Mouse (Mus musculus) megakaryocyte progenitor cell, adult 5-6 weeks (primary cell): ENCODE results near the gene Mef2b. TPM values are rescaled to one million over a fixed set of nuclear protein-coding genes. Genes with fewer than 3 reads are reported as not detected.

Experiments used
- ATAC-seq: replicated peaks from 2 replicates; pipeline ENCODE4 v1.8.0; 2016; ENCODE audit warnings: mild to moderate bottlenecking, moderate TSS enrichment, inconsistent platforms; ENCODE audit not compliant: poor library complexity
- total RNA-seq, 2 experiments: library from RNA; stranded (forward) in 1 of 2; stranded (reverse) in 1 of 2; fragments of 157-497, 149-512 nt in 1 of 2; fragments of 200-1000 nt in 1 of 2; gene quantifications; 2 replicates each; pipeline versions ENCODE4 v1.2.3 to v1.2.4; 2015 to 2017

The Mef2b gene
- total RNA-seq (2015) (not detected in 2 replicates), total RNA-seq (2017) (not detected in 2 replicates)

DNA sequence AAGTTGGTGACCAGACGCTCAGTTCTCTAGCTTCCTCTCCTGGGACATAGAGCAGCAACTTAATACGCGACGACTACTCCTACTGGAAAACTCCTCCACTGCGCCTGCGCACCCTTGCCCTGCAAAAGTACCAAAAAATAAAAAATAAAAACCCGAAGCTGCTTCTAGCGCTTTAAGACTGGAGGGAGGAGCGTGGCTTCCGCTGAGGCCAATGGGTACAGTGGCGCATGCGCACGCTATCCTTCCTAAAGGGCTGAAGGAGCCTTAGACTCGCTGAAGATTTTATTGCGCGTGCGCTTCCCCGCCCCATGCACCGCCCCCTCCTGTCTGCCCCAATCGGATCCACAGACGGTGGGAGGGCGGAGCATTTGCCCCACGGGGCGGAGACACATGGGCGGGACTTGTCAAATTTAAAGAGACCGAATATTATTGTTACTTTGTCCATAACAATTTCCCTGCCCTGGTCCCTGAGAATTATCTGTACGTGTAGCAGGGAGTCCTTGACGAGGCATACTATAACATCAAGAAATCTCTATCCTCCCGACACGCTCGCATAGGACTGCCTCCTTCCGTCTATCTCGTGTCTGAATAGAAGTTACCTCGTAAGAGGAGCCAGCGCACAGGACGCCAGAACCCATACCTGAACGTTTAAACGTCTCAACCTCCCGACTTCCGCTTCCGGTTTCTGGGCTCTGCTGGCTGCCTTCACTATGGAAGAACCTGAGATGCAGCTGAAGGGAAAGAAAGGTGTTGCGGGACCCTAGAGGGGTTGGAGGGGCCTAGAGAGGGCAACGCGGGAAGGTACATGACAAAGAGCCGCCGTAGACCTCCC lies at the start of gene Mef2b, which contains the start of the genes Rfxank and Borcs8:
Gene Mef2b (plus strand): TSS at position 686 of the 832 bp plus-strand sequence.
Gene Rfxank (minus strand): TSS at position 129 of the 832 bp plus-strand sequence.
Gene Borcs8 (plus strand): TSS at position 474 of the 832 bp plus-strand sequence.
- peak; percentile 93 for ATAC-seq

DNA sequence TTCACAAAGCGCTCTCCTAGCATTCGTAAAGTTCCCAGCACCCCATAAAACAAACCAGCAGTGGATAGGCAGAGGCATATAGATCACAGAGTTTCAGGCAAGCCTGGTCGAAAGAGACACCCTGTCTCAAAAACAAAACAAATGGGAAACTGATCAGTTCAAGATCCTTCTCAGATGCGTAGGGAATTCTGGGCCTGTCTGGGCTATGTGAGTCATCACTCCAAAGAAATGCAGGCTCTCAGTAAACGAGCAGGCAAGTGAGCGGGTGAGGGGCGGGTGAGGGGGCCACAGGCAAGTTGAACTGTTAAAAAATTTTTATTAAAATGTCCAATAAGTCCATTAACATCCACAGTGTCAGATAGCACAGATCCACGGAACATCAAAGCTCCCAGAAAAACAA lies 46.7 kb upstream of the Mef2b start:
- ATAC-seq: no peak

DNA sequence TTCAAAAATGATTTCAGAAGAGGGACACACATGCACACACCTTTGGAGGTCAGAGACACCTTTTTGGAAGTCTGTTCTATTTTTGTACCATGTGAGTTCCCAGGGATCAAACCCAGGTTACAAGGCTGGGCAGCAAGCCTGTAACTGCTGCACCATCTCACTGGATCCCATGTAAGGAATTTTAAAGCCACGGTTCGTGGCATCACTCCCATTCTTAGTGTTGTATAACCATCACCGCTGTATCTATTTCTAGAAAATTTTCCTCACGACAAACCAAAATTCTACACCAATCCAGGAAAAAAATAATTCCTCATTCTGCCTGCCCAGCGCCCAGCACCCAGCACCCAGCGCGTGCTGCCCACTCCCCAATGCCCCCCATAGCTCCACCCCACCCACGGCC lies 40.2 kb upstream of the Mef2b start:
- ATAC-seq: no peak

DNA sequence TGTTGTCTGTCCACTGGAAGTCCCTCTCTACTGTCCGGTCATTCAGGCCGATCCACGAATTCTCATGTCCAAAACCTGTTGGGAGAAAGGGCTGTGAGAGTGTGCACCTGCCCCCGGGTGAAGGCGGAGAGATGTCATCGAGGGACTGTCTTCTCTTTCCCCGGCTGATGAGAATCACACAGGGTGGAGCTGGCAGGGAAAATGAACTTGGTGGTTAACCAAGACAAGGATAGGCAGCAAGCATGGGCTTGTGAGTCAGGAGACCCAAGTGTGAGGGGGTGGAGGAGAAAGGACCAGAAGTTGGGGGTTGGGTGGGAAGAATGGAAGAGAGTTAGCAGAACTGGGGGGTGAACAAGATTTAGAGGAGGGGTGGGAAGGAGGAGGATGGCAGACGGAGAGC lies 39.3 kb upstream of the Mef2b start:
- ATAC-seq: no peak

DNA sequence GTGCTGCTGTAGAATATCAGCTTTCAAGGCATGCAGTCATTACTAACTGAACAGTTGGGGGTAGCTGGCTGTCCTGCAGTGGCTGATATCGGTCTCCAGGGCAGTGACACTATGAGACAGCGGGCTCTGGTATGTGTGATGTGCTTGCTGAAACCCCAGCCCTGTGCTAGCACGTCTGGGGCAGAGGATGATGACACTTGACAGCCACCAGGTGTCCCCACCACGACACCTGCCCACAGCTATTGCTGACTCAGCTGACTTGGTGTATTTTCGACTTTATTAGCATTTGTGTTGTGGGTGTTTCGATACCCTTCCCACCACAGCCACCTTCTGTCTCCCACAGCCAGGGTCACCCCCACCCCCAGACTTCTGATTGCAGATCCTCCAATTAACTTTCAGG lies 35.0 kb upstream of the Mef2b start:
- peak; percentile 97 for ATAC-seq

DNA sequence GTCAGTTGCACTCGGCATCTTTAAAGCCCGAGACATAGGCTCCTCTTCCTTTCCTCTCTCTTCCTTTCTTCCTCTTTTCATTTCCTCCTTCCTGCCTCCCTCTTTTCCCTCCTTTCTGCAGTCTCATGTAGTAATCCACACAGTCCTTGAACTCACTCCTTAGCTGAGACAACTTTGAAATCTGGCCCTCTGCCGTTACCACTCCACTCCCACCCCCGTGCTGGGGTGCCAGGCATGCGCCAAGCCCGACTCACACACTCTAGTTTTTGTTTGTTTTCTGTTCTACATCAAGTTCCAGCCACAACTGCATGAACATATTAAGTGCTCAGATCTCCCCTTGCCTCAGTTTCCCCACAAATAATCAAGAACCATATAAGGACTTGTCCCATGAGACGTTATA lies 34.6 kb upstream of the Mef2b start:
- ATAC-seq: no peak

DNA sequence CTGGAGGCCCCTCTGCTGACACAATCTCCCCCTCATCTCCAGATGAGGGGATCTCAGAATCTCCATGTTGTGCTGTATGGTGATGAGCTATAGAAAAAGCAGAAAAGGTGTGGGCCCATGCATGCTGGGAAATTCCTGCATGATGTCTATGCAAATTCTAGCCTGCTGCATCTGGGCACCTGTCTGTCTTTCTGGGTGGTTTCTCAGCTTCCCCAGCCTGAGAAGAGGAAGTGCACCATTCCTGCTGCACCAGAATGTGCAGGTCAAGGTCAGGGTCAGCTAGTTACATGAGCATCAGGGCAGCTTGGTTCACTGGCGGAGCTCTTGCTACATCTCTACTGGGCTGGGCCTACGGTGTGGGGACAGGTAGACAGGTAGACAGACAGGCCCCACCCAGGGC lies 29.1 kb upstream of the Mef2b start:
- no peak for ATAC-seq

DNA sequence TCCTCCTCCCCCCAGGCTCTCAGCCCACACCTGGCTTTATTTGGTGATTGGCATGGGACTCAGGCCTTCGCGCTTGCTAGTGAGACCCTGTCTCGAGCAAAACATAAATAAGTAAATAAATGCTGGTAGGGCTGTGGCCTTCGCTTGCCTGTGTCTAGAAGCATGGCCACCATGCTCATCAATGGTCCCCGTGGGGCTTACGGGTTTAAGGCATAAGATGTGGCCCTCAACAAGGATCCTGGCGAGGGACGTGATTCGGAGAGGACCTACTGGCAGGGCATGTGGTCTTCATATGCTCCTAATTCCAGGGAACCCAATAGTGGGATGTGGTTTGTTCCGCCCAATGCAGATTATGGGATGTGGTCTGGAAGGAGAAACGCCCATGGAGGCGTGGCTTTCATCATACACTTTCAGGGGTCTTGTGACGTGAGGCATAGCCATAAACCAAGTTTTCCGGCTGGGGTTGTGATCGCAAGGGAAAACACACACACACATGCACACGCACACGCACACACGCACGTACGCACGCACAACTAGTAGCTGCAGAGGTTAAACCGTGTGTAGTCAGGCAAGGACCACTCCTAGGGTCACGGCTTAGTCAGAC lies 28.2 kb upstream of the Mef2b start:
- ATAC-seq: no peak

DNA sequence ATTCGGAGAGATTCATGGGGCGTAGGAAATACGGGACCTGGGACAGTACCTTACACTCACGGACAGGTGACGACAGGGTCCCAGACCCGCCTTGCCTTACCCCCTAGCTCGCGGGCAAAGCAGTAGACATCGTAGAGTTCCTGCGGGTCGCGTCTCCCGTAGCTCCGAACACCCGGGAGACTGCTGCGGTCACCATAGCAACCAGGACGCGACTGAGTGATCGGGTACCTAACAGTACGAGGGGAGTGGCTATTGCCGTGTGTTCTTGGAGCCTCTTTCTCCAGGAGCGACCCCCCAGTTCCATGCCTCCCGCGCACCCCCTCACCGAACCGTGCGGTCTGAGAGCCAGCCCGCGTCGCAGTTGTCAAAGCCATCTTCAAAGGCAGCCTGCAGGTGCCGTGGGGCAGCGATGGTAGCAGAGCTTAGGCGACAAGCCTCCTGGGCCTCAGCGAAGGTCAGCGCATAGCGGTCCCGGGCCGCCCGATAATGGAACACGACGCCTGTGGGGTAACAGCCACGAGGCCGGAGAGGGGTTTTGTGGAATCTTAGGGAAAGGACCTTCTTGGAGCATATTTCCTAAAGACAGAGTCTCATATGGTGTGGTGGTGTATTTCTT lies 27.0 kb upstream of the Mef2b start:
- ATAC-seq: no peak

DNA sequence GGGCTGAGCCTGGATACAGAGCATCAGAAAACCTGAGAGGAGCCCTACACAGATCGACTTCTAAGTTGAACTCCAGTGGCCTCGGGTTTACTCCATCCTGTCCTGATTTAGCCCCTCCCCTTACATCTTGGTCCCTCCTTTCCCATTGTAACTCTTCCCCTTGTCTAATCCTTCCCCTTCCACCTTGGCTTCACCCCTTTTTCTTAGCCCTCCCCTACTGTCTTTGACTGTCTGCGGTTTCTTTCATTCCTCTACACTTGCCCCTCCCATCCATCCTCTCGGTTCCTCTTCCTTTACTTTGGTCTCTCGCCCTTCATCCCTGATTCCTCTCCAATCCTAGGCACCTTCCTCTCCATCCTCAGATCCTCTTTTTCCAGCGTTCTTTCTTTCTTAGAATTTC lies 25.0 kb upstream of the Mef2b start:
- peak; percentile 53 for ATAC-seq

DNA sequence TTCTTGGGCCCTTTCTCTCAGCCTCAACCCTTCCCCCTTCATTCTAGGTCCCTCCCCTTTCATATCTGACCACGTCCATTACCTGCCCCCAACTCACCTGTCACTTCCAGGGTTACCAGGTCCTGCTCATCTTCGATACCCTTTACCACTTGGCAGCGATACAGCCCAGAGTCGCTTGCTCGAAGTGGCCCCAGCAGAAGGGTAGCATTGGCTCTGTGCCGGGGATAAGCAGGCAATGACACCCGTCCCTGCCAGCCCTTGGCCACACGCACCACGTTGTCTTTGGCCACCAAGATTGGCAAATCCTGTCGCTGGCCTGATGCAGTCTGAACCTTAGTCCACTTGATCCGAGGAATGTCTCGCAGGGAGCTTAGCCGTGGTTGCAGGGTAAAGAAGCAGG lies 24.6 kb upstream of the Mef2b start:
- no peak for ATAC-seq

DNA sequence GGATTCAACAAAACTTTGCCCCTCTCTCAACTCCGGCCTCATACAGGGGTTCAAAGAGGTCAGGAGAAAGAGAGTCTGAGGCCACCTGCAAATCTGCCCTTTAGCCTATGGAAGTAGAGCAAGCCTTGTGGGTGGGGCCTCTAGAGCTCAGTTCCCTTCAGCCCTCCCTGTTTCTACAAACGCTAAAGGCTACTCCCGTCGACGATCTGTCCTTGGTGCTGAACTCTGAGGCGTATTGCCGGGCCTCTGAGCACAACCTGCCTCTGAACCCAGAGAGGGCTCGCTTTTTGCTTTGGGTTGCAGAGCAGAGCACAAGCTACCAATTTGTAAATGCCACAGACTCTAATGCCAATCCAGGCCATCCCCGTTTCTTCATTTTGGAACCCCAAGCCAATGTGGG lies 21.9 kb upstream of the Mef2b start:
- peak; percentile 87 for ATAC-seq

DNA sequence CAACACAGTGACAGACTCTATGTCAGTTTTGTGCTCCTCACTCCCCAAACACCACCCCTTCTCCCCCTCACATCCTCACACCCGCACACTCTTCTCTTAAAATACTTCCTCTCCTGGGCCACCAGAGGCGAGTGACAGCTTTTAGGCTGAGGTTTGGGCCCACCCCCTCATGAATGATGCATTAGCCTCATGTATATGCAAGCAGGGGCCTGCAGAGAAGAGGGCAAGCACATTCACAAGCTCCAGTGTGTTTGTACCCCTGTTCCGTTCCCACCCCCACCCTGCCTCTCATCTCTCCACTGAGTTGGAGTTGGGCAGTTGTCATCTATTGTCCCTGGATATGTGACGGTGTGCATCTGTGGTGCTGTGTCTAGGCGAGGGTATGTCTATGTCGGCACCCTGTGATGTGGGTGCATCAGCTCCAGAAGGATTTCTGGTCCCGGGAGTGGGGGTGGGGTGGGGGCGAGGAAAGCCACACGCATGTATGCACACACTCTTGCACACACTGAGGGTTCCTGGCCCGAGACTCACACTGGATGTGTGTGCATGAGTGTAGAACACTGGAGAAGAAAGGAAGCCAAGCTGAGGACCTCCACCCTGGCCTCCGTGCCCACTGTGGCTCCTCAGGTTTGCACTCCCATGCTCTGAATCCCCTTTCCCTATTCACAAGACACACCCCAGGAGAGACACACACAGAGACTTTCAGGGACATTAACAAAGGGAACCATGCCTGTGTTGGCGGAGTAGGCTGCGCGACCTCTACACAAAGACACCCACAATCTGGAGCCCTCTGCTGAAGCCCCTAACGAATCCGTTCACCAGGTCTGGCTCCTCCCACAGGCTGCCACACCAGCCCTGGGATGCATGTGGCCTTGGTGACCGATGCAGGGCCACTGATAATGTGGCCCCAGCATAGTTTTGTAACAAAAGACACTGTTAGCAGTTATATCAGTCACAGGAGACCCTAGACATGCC lies 20.5 kb upstream of the Mef2b start:
- no peak for ATAC-seq

DNA sequence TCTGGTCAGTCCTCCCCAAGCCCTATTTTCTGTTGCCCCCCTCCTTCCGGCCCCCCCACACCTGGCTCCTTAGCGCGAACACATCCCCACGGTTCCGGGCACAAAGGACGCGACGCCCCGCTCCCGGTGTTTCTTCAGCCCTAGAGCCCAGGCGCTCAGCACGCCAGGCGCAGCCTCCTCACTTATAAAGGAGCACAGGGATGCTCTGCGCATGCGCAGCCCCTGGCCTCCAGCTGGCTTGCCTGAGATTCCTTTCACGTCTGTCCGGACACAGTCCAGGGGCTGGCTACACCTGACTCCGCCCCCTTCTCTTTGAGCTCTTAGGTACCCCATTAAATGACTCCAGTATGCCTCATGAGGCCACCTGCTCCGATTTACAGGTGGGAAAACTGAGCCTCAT lies 18.8 kb upstream of the Mef2b start, which contains the start of gene Ncan:
Gene Ncan (minus strand): TSS at position 207 of the 400 bp plus-strand sequence.
- ATAC-seq: no peak

DNA sequence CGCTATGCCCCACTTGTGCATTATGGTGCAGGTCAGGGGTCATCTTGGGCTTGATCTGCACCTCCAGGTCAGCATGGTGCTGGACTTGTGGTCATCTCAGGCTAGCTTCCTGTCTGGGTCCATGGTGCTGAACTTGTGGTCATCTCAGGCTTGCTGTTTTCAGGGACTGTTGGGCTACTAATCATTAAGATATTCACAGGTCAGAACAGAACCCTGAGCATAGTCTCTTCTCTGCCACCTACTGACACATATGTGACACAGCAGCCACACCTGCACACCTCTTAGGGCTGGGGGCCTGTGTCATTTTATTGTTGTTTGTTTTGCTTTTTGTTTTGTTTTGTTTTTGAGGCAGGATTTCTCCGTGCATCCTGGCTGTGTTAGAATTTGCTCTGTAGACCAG lies 16.6 kb upstream of the Mef2b start:
- ATAC-seq: peak; percentile 66

DNA sequence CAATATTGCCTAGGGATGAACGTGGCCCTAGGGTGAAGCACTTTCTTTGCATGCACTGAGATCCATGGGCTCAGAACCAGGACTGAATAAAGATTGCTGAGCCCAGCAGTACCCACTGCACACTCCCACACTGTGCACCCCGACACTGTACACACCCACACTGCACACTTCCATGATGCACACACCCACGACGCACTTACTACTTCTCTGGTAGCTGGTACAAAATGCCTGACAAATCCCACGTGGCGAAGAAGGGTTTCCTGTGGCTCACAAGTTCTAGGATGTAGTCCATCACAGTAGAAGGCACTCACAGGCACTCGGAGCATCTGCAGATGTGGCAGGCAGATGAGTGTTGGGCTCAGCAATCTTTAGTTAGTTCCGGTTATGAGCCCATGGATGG lies 14.5 kb upstream of the Mef2b start:
- no peak for ATAC-seq

DNA sequence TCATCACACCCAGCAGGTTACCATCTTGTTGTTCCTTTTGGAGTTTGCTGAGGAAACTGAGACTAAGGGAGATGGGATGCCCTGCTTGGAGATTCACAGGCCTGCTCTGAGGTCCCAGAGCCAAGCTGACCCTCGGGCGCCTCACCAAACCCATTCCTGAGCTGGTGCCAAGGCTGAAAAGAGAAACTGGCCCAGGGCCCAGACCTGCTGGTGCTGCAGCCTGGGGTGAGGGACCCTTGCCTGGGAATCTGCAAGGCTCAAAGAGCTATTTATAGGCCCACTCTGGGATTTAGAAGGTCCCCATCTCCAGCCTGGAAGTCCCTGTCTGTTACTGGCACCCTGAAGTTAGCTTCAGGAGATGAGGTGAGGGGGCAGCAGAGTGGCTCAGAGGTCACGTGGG lies 11.1 kb upstream of the Mef2b start:
- no peak for ATAC-seq

DNA sequence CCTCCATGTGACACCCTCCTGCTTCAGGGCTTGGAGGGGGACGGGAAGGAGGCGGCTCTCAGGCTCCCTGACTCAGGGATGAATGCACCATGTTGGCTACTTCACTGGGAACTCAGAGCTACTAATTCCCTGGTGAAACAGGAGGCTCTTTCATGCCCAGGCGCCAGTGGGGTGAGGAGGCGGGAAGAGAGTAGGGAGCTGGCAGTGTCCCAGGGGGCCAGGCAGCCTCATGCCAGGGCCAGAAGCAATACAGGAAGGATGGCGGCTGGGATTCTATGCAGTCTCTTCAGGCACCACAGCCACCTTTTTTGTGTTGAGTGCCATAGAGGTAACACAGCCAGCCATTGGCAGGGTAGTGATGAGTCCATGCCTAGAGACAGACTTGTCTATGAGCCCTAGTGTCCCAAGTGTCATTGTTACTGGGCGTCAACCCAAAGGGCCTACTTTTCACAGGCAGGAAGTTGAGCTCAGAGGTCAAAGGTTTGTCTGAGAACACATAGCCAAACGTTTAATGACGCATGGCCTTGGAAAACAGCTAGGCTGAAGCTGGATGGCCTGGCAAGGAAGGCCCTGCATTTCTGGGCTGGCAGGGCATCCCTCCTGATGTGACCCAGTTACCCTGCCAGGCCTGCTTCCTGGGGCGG lies 10.1 kb upstream of the Mef2b start:
- no peak for ATAC-seq

DNA sequence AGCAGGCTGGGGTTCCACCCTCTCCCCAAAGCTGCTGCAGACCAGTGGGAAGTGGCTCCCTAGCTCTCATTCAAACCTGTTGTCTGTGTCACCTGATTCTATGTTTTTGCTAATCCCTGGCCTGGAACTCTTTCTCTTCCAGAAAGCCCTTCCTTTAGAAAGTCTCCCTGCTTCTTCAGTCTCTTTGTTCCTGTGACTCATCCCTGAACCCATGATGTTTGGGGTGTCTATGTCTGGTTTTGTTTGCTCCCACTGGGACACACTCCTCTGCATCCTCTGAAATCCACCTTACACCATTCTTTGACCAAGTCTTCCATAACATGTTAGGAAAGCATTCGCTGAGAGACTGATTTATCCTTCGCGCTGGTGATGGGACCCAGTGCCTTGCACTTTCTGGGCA lies 9.4 kb upstream of the Mef2b start:
- ATAC-seq: no peak

DNA sequence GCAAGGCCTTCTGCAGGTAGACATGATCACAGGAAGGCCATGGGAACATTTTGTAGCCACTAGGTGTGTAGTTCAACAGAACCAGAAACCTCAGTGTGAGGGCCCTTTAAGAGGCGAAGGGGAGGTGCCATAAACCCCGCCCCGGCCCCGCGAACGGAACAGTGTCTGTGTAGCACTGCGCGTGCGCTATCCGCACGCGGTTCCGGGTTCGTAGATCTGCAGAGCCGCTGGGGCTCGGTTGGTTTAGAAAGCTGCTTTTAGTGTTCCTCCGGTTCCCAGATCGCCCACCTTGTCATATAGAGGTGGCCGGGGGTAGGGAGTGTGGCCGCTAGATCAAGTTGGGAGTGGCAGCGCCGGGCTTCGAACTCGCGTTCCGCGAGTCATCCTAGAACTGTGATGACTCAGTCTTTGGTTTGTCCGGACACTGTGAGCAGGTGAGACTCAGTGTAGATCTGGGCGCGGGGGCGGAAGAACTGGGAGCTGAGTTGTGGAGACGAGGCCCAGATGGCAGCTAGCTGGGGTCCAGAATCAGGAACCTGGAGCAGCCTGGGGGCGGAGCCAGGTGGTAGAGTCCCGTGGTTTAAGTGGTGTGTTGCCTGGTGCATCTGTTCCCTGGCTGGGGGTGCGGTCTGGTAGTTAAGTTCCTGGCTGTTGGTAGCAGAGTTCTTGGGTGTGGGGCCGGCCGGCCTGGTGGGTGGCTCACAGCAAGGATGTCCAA lies 8.2 kb upstream of the Mef2b start, which contains the start of gene Nr2c2ap:
Gene Nr2c2ap (plus strand): TSS at position 168 of the 718 bp plus-strand sequence.
- peak; percentile 91 for ATAC-seq
